Mouse (Mus musculus) kidney, adult 18-20 months (tissue): ENCODE data around the gene Egr2.

Experiments
- DNase-seq: peaks from one replicate; pipeline ENCODE4 v3.0.0; 2021

Gene Egr2

DNA sequence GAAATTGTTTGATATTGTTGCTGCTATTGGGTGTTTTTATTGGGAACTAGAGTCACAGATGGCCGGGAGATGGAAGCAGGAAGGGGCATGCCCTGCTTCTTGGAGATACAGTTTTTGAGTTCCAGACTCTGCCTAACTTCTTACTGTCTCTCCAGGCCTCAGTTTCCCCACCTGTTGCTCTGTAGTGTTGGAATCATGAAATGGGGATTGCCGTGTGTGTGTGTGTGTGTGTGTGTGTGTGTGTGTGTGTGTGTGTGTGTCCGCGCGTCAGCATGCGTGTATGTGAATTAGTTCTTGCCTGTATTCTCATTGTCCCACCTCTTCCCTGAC is 4.1 kb downstream of the Egr2 start:
- DNase-seq: no peak

DNA sequence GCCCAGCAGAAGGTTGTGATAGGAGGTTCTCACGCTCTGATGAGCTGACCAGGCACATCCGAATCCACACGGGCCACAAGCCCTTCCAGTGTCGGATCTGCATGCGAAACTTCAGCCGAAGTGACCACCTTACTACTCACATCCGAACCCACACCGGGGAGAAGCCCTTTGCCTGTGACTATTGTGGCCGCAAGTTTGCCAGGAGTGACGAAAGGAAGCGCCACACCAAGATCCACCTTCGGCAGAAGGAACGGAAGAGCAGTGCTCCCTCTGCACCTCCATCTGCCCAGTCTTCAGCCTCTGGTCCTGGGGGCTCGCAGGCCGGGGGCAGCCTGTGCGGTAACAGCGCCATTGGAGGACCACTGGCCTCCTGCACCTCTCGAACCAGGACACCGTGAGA is 5.3 kb downstream of the Egr2 start:
- DNase-seq: no peak

DNA sequence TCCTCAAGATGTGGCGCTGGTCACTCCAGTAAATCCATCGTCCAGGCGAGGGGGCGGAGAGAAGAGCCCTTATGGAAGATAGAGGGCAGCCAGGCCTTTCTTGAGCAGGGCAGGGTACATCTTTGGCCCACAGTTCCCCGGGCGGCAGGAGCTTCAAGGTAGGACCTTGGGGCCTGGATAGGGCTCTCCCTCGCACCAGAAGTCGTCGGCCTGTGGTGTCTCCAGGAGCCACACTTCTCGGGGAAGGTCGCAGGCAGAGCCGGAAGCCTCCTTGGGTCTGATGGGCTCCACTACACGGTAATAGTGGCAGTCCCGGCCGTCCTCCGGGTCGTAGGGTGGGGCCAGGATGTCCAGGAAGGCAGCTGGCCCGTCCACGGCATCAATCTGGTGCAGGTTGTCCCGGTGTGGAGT is 12.6 kb downstream of the Egr2 start:
- DNase-seq: no peak

DNA sequence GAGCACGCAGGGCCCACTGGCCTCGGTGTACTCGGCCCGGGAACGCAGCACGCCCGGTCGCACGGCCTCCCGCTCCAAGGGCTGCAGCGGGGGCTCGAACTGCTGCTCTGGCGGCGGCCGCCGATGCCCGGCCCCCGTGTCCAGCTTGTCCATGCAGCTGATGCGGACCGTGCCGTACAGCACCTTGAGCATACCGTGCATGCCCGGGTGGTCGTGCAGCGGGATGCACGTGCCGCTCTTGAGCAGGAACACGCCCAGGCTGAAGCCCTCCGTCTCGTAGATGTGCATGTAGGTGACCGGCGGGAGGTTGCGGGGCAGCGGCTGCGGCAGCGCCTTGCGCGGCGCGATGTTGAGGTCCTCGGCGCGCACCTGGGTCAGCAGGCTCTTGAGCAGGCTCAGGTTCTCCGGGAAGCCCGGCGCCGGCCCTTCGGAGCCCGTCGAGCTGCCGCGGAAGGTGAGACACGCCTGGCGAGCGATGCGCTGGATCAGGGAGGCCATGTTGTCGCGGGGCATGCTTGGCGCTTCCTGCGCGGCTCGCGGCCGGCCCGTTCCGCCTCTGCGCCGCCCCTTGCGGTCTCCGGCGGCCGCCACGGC is 13.1 kb downstream of the Egr2 start:
- peak; percentile 76 for DNase-seq

DNA sequence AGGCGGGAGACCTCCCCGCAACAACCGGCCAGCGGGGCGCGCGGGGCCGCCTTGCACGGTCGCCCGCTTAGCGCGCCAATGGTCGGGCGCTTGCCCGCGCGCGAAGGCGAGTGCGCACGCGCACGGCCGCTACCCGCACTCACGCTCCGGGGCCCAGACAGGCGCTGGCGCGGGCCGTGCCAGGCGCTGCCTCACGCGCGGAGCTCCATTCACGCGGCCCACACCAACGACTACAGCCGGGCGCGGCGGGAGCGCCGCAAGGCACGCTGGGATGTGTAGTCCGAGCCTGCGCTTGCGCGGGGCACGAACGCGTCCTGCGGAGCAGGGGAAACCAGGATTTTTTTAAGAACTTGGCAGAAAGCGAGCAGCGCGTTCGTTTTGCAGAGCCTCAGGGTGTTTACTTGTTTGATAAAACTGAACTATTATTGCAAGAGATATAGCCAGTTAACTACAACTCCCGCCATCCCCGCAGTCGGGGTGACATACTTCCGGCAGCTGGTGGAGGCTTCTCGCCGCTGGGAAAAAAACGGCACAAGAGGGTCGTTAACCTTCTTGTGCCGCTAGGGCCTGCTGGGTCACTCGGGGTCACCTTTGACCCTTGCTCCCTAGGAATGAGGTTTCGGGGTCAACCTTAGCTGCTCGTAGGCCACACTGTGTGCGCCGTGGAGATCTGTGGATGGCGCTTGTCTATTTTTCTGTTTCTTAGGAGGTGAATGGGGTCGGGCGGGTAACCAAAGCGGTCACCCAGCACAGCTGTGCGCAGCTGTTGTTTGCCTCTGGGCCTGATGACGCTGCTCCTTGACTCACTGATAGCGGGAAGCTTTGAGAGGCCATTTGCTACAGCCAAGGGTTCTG is 13.8 kb downstream of the Egr2 start, which contains the start of gene Ado:
Gene Ado, minus strand, starts transcription at position 79 of the 855 bp plus-strand sequence.
- DNase-seq: peak; percentile 92

DNA sequence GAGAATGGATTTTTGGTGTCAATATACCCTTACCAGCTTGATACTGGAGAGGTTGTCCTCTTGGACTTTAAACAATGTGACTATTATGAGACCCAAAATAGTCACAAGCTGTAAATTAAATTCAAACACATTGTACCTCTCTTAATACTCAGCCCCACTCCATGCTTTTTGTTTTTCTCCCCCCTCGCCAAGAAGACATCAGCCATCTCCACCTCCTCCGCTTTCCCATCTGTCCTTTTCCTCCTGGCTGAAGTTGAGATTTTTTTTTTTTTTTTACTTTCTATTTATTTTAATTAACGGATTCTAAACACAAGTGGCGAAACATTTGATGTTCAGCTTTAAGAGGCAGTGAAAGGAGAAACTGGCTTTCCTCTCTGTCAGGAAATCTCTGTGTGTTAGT is 22.8 kb downstream of the Egr2 start:
- no peak for DNase-seq

DNA sequence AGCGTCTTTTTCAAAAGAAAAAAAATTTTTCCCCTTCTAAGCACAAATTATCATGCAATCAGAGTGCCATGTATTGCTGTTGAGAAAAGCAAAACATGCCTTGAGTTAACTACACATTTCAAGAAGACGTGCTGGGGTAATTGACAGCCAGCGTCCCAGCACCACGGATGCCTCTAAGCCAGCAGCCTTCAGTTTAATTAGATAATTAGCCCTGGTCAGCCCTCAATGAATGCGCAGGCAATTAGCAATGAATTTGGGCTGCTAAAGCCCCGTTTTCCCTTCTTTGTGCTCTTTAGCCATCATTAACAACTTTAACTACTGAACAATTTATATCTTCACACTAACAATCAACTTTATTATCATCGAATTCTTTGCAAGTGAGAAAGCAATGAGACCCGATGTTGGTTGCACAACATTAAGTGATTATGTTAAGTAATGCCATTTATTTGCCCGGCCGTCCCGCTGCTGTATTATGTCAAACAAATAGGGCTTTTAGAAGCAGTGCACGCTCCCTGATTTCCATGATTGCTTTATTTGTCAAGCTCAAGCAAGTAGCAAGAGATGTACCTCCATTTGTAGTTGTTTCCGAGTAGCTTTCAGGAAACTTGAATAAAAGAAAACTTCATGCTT is 24.6 kb downstream of the Egr2 start:
- DNase-seq: no peak

DNA sequence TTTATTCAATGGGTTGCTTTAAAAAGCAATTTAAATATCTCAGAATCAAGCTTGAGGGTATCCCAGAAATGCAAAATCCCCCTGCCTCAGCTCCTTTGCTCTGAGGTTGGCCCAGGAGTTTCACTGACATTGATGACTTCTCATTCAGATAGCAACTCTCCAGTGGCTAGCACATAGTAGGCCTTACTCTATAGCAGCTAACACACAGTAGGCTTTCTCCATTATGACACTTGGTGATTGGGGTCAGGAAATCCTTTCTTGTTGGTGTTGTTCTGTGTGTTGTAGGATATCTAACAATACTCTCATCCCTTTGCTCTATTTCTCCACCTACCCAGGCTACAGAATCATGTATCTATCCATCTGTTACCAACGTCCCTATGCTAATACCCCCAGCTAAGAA is 25.9 kb downstream of the Egr2 start:
- DNase-seq: no peak

DNA sequence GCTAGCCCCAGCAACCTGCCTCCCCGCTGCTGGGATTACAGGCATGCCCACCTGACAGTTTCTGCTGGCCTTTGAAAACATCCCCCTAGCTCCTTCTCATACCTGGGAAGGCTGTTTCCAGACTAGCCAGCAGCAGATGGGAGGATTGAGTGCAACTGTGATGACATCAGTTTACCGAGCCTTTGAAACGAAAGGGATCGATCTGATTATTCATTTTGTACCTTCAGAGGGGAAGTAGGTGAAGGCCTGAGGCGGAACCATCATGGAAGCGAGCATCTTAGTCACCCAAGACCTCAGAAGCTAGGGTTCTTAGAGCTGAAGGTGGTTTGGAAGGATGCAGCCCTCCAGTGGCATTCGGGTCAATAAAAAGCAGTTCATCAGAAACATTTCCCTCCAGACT is 29.2 kb downstream of the Egr2 start:
- DNase-seq: no peak

DNA sequence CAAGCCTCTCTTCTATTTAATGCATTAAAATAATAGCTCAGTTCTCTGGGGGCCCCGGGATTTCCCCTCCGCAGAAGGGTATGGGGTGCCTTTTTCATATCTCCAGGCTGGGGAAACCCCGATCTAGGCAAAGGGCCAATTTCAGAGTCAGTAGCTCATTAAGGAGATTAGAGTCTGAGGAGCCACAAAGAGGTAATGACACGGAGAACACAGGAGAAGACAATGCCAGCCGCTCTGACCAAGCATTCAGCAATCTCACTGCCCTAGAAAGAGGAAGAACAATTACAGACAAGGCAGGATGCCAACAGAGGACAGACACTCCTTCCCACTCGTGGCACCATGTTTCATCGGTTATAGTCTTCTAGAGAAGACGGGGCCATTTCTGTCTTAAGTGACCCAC is 30.8 kb downstream of the Egr2 start:
- no peak for DNase-seq

DNA sequence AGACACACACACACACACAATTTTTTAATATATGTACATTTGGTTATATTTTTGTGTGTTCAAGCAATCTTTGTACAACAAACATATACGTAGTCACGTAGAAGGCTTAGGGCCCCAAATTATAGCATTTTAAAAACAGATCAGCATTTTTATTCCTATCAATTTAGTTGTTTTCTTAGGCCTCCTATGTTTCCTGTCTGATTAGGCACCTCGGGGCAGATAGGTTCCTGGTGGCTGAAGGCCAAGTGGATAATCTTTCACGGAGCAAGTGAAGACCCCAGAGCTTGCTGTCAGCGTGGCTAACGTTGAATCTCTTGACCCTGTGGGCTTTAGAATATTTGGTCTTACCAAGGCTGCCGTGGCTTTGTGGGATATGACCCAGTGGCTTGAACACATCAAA is 34.3 kb downstream of the Egr2 start:
- no peak for DNase-seq

DNA sequence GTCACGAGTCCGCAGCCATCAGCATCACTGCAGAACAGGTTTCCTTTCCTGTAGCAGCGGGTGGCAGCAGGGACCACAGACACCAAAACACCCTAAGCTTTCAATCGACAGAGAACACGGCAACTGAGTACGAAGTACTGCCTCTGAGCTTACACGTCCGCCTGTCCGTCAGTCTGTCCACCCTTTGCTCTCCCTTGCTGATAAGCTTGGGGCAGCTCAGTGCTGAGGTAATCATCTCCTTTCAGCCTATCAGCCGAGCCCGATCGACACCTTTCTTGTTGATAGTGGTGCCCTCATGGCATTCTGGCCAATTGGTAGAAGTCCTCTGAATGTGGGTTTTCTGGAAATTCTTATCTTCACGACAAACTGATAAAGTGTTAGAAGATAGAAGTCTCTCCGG is 36.2 kb downstream of the Egr2 start:
- DNase-seq: no peak

DNA sequence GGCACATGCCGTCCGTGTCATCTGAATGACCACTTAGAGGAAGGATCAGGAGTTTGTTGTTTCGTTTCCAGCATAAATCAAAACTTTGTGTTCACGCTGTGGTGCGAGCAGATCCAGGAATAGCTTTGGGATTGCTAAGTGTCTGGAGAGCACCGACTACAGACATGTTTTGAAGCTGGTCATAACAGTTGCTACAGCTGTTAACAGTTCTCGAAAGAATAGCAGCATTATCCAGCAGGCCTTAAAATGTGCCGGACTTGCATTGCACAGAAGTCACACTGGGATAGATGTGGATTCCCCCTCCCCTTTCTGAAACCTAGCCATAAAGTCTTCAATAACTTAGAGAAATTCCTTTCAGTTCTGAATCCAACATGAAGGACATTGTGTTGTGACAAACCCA is 38.0 kb downstream of the Egr2 start:
- no peak for DNase-seq

DNA sequence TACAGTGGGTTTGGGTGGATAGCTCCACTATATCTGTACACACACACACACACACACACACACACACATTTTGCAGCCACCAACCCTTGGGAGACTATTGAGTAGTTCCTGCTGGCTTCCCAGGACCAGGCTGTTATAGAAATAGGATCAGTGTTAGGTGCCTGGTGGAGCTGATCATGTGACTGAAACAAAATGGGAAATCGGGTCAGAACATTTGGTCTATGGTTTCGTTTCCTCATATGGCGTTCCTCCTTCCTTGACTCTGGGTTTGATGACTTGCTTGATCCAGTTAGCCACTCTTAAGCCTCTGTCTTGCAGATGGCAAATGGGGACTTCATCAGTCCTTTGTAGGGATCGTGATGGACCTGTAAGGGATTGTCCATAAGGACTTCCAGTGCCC is 44.6 kb downstream of the Egr2 start:
- DNase-seq: no peak

DNA sequence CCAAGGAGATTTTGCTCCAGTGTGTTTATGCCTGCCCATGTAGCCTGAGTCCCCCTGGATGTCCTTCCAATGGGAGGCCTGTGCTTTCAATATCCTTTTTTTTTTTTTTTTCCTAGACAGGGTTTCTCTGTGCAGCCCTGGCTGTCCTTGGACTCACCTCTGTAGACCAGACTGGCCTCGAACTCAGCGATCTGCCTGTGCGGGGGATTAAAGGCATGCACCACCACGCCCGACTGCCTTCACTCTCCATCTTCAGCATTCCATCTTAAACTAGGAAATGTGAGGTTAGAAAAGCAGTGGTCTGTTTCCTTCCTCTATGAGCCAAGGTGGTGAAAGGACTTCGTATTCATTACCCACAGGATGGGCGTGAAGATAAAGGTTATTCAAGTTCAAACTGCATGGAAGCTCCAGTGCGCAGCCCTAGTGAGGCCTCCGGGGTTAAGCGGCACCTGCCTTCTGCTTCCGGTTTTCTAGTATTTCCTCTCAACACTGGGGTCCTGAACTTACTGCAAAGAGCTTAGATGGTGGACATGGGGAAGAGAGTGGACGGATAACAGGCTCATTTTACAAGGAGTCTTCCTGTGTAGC is 46.5 kb downstream of the Egr2 start:
- no peak for DNase-seq

DNA sequence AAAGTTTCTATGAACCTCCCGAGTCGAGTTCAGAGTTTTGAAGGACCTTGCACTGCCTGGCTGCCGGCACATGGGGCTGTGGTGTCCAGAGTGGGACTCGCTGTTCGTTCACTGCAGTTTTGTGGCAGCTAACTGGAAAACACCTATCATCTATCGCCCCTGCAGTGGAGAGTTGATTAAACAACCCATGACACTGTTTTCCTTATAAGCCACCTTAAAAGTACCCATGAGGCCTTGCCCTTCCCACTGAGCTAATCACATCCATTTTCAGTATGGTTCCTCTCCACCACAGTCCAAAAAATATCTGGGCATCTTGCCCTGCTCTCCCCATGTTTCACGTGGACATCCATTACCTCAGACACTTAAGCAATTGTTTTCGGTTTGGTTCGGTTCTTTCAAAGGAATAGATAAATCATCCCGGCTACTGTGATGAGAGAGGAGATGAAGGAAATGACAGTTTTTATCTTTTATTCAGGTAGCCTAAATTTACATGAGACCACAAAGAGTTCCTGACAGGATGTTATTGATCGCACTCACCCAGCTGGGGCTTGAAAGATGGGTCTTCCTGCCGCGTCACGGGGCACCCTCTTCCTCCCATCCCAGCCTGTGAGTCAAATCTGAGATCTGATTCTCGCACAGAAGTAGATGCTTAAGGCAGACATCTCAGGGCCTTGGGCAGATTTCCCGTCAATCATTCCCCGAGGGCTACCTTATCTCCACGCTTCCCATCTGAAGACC is 50.8 kb downstream of the Egr2 start:
- no peak for DNase-seq
